In genomic region chr3:97228020-97228419, GRCm38 (mm10) we compare ENCODE assay signal across 8 mouse cellular contexts.
DNase-seq lines count a peak whose midpoint lies in the region; ATAC-seq and TF ChIP-seq lines count a peak whose summit lies in the region.

No protein-coding gene starts in this region.

- H3K9me3 ChIP-seq in heart, embryonic 11.5 days (replicated peaks; ENCODE audit: control insufficient read depth, low read length) = no peaks in the 10 kb centered on the region
- no peaks in the 10 kb centered on the region for H3K9me3 ChIP-seq in hindbrain, embryonic 11.5 days (ENCODE audit: control insufficient read depth, low read length)
- H3K9me3 ChIP-seq in liver, embryonic 15.5 days (replicated peaks) = no peaks in the 10 kb centered on the region
- H3K9me3 ChIP-seq in stomach, embryonic 15.5 days = no peaks in the 10 kb centered on the region

- peak overlapping the region; percentile 84 for H3K4me3 ChIP-seq in heart, embryonic 11.5 days (ENCODE audit: low read depth, low read length)
- H3K4me3 ChIP-seq in bone marrow, adult 2 months (replicated peaks; ENCODE audit: control insufficient read depth, low read depth, low read length) = peak overlapping the region; percentile 55
- peak overlapping the region; percentile 72 for H3K4me3 ChIP-seq in hindbrain, embryonic 11.5 days (ENCODE audit: low read depth, low read length)
- H3K4me3 ChIP-seq in liver, embryonic 15.5 days (replicated peaks) = peak overlapping the region; percentile 66
- peak overlapping the region; percentile 85 for H3K4me3 ChIP-seq in stomach, embryonic 15.5 days (replicated peaks)

- 1% methylated on average over 16 of the region's 16 CpGs for WGBS in heart, embryonic 11.5 days (ENCODE audit: insufficient replicate concordance)
- 2% methylated on average over 16 of the region's 16 CpGs for WGBS in bone marrow, adult 2 months
- WGBS in hindbrain, embryonic 11.5 days = 0% methylated on average over 16 of the region's 16 CpGs
- 2% methylated on average over 16 of the region's 16 CpGs for WGBS in liver, embryonic 15.5 days (ENCODE audit: insufficient replicate concordance)
- WGBS in stomach, embryonic 15.5 days = under 1% methylated on average over 16 of the region's 16 CpGs

- intact Hi-C loops in heart, postnatal 25 days (cut with DNase I) = loop anchor here (5.0 kb wide), 1 partner anchor 71 kb away; the partner anchor contains the start of gene Acp6

- no peak for TF ChIP-seq CTCF in bone marrow, adult 2 months (IDR thresholded peaks at IDR 0.05; ENCODE audit: control insufficient read depth, insufficient read depth, low read length)

- no peaks in the 10 kb centered on the region for H3K27me3 ChIP-seq in heart, embryonic 11.5 days (ENCODE audit: control insufficient read depth, insufficient read depth, low read length)
- no peaks in the 10 kb centered on the region for H3K27me3 ChIP-seq in hindbrain, embryonic 11.5 days (ENCODE audit: control insufficient read depth, insufficient read depth, low read length)
- peaks cover 25% of the 10 kb centered on the region for H3K27me3 ChIP-seq in liver, embryonic 15.5 days
- H3K27me3 ChIP-seq in stomach, embryonic 15.5 days (replicated peaks) = no peaks in the 10 kb centered on the region

- no peak for TF ChIP-seq POLR2A in bone marrow, adult 2 months (IDR thresholded peaks at IDR 0.05; ENCODE audit: borderline replicate concordance, control insufficient read depth, low read depth, low read length)

- H3K4me2 ChIP-seq in heart, embryonic 11.5 days = peak overlapping the region; percentile 68
- peak overlapping the region; percentile 64 for H3K4me2 ChIP-seq in hindbrain, embryonic 11.5 days (replicated peaks; ENCODE audit: low read depth, low read length)
- H3K4me2 ChIP-seq in liver, embryonic 15.5 days = peak overlapping the region; percentile 80
- H3K4me2 ChIP-seq in stomach, embryonic 15.5 days = peak overlapping the region; percentile 84

- no peak for DNase-seq in heart, postnatal 25 days (ENCODE audit: low spot score)
- DNase-seq in hindbrain, embryonic 11.5 days (ENCODE audit: low spot score) = no peak
- no peak for DNase-seq in gastrocnemius, postnatal 4 days (ENCODE audit: low spot score in 2 of 2)
- no peak for DNase-seq in embryo, embryonic 11 days

- peak overlapping the region; percentile 87 for H3K9ac ChIP-seq in heart, embryonic 11.5 days (ENCODE audit: low read depth, low read length)
- peak overlapping the region; percentile 59 for H3K9ac ChIP-seq in hindbrain, embryonic 11.5 days (ENCODE audit: low read depth, low read length)
- peak overlapping the region; percentile 52 for H3K9ac ChIP-seq in liver, embryonic 15.5 days
- H3K9ac ChIP-seq in stomach, embryonic 15.5 days = peak overlapping the region; percentile 44

- H3K27ac ChIP-seq in heart, embryonic 11.5 days (ENCODE audit: low read depth, low read length) = peak overlapping the region; percentile 92
- H3K27ac ChIP-seq in bone marrow, adult 2 months (ENCODE audit: control insufficient read depth, insufficient read depth, low read depth, low read length, poor library complexity) = peak overlapping the region; percentile 75
- peak overlapping the region; percentile 95 for H3K27ac ChIP-seq in hindbrain, embryonic 11.5 days (ENCODE audit: low read depth, low read length)
- peak overlapping the region; percentile 69 for H3K27ac ChIP-seq in liver, embryonic 15.5 days (replicated peaks)
- H3K27ac ChIP-seq in stomach, embryonic 15.5 days = peak overlapping the region; percentile 94

- peaks cover 31% of the 10 kb centered on the region for H3K4me1 ChIP-seq in heart, embryonic 11.5 days (ENCODE audit: control insufficient read depth, insufficient read depth, low read length)
- peaks cover 3% of the 10 kb centered on the region for H3K4me1 ChIP-seq in bone marrow, adult 2 months (ENCODE audit: control insufficient read depth, insufficient read depth, low read length)
- H3K4me1 ChIP-seq in hindbrain, embryonic 11.5 days (replicated peaks; ENCODE audit: control insufficient read depth, insufficient read depth, low read length) = 0 out of 2 replicates have a peak, but pooled peaks cover 3% of the 10 kb centered on the region
- peaks cover 17% of the 10 kb centered on the region for H3K4me1 ChIP-seq in liver, embryonic 15.5 days (replicated peaks)
- H3K4me1 ChIP-seq in stomach, embryonic 15.5 days = peaks cover 24% of the 10 kb centered on the region

- H3K36me3 ChIP-seq in heart, embryonic 11.5 days (ENCODE audit: control insufficient read depth, insufficient read depth, low read length) = no peaks in the 10 kb centered on the region; the same call in 1 of the 2 replicates
- H3K36me3 ChIP-seq in hindbrain, embryonic 11.5 days (ENCODE audit: control insufficient read depth, insufficient read depth, low read length) = no peaks in the 10 kb centered on the region
- H3K36me3 ChIP-seq in liver, embryonic 15.5 days (replicated peaks) = no peaks in the 10 kb centered on the region
- no peaks in the 10 kb centered on the region for H3K36me3 ChIP-seq in stomach, embryonic 15.5 days

- peak; percentile 40; the same call in 1 of the 2 replicates for ATAC-seq in heart, embryonic 11.5 days (replicated peaks; ENCODE audit: insufficient number of reproducible peaks, low FRiP score, low TSS enrichment)
- ATAC-seq in hindbrain, embryonic 11.5 days (ENCODE audit: low FRiP score) = no peak; the same call in none of the 2 replicates
- peak; percentile 24 for ATAC-seq in liver, embryonic 15.5 days (ENCODE audit: insufficient read depth)
- ATAC-seq in stomach, embryonic 15.5 days (ENCODE audit: insufficient read depth, low FRiP score, low read depth) = peak; percentile 37; the same call in 1 of the 2 replicates
